Mouse (Mus musculus): ENCODE results near the gene Cad. TPM values are rescaled to one million over a fixed set of nuclear protein-coding genes. Genes with fewer than 3 reads are reported as not detected.

Gene Cad
- total RNA-seq, 2 experiments from 2014 or later, result 19.1 to 21.7 TPM

GRCm38 (mm10) chr5:31055216-31056140 is 898 bp downstream of the Cad start:
- intact Hi-C loops (cut with DNase I), result no loop called here
- DNase-seq, result no peak

GRCm38 (mm10) chr5:31069810-31070209 is 15.2 kb downstream of the Cad start:
- no peak for DNase-seq
- intact Hi-C loops (cut with DNase I), result no loop called here

GRCm38 (mm10) chr5:31071059-31071458 is 16.5 kb downstream of the Cad start:
- intact Hi-C loops (cut with DNase I), result no loop called here
- no peak for DNase-seq

GRCm38 (mm10) chr5:31071821-31072220 is 17.2 kb downstream of the Cad start:
- no peak for DNase-seq
- intact Hi-C loops (cut with DNase I), result no loop called here

GRCm38 (mm10) chr5:31073176-31073575 is 18.6 kb downstream of the Cad start:
- intact Hi-C loops (cut with DNase I), result no loop called here
- peak in 1 of 2 experiments; percentile 23 for DNase-seq

- intact Hi-C loops (cut with DNase I), result no loop called here
- no peak for DNase-seq
These were observed 21.8 kb downstream of the Cad start for GRCm38 (mm10) chr5:31076346-31076745.

- intact Hi-C loops (cut with DNase I), result no loop called here
- DNase-seq, result peak; percentile 20 to 23
These were observed 25.6 kb downstream of the Cad start for GRCm38 (mm10) chr5:31080059-31080794.

- no peak for DNase-seq
These were observed 26.2 kb downstream of the Cad start for GRCm38 (mm10) chr5:31080795-31081164.

GRCm38 (mm10) chr5:31081386-31081785 is 26.8 kb downstream of the Cad start:
- DNase-seq, result peak; percentile 47 to 72
- intact Hi-C loops (cut with DNase I), result no loop called here

More at GRCm38 (mm10) chr5:31080795-31081164, 26.2 kb downstream of the Cad start:
- intact Hi-C loops (cut with DNase I), result no loop called here

- intact Hi-C loops (cut with DNase I), result no loop called here
- peak; percentile 64 to 85 for DNase-seq
These were observed 27.8 kb downstream of the Cad start for GRCm38 (mm10) chr5:31082355-31082754.

- peak; percentile 59 to 60 for DNase-seq
These were observed 28.5 kb downstream of the Cad start for GRCm38 (mm10) chr5:31082935-31083625.

GRCm38 (mm10) chr5:31083949-31084348 is 29.4 kb downstream of the Cad start:
- intact Hi-C loops (cut with DNase I), result no loop called here
- no peak for DNase-seq

More at GRCm38 (mm10) chr5:31082935-31083625, 28.5 kb downstream of the Cad start:
- intact Hi-C loops (cut with DNase I), result no loop called here

GRCm38 (mm10) chr5:31086606-31087005 is 32.0 kb downstream of the Cad start:
- no peak for DNase-seq
- intact Hi-C loops (cut with DNase I), result no loop called here

- no peak for DNase-seq
- intact Hi-C loops (cut with DNase I), result no loop called here
These were observed 32.6 kb downstream of the Cad start for GRCm38 (mm10) chr5:31087131-31087530.

- no peak for DNase-seq
- intact Hi-C loops (cut with DNase I), result no loop called here
These were observed 37.8 kb downstream of the Cad start for GRCm38 (mm10) chr5:31092231-31092975.

GRCm38 (mm10) chr5:31093151-31094041 is 38.8 kb downstream of the Cad start:
- no peak for DNase-seq
- intact Hi-C loops (cut with DNase I), result no loop called here

GRCm38 (mm10) chr5:31094100-31094798 is 39.7 kb downstream of the Cad start:
- DNase-seq, result no peak

GRCm38 (mm10) chr5:31094799-31095691 is 40.5 kb downstream of the Cad start:
- intact Hi-C loops (cut with DNase I), result no loop called here
- peak; percentile 68 to 75 for DNase-seq

More at GRCm38 (mm10) chr5:31094100-31094798, 39.7 kb downstream of the Cad start:
- intact Hi-C loops (cut with DNase I), result no loop called here

Data from heart, postnatal 10 days (tissue).